Mouse (Mus musculus) embryo, embryonic 11 days (tissue): Measurements from ENCODE around the gene N4bp2.

ENCODE experiments used
- DNase-seq: peaks from one replicate; pipeline ENCODE4 v3.0.0-alpha.2; 2015

The N4bp2 gene

DNA sequence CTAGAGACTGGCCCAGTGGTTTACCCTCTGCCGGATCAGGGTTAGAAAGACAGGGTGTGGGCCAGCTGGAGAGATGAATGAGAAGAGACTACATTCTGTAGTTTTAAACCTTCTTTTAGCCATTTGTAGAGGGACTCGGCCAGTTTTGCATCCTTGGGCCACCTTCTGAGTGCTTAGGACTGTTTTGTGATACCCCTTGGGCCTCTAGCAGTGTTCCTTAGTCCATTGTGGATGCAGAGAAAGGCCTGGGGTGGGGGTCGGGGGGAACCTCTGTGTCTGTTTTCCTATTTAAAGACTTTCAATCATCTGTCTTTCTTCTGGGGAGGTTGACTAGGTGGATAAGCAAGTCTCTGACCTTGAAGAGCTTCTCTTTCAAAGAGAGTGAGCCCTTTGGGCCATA is 101.6 kb downstream of the N4bp2 start:
- no peak for DNase-seq

DNA sequence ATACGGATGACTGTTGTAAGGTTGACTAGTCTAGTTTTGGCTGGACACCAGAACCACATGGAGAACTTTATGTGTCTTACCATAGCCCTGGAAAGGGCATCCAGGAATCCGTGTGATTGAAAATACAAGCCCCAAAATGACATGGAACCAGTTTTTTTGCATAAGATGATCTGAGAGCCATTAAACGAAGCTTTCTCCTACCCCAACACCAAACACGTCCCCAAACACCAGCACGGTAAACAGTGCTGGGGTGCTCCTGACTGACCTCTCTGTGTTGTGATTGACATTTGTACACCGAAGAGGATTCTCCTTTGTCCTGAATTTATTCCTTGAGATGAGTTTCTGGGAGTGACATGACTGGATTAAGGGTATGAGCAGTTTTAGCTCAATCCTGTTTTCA is 103.3 kb downstream of the N4bp2 start:
- DNase-seq, result no peak

DNA sequence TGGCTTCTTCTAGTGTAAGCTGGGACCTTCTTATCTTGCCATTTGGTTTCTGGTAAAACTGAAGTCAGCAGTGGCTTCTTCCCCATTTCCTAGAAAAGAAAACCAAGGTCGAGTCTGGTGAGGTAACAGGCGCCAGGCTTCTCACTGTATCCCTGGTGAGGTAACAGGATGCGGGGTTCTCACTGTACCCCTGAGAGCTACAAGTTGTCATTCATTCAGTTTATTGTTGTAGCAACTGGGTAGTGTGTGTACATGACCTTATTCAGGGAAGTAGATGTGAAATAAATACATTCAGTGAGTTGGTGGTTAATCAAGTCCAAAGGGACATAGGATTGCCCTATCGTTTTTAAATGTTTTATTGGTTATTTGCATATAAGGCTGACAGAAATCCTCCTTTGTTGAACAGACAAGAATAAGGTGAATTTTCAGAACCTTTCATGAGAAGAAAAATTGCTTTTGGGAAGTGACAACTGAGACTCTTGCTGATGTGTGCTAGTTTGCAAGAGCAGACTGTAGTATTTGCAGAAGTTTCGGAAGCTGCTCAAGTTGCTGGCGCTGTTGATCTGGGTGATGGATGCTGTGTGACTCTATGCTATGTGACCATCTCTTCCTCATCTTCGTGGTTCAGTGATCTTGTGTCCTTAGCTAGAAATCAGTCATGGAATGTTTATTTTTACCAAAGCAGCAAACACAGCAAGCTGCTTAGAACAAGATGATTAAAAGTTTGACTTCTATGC is 104.2 kb downstream of the N4bp2 start:
- DNase-seq, result no peak

DNA sequence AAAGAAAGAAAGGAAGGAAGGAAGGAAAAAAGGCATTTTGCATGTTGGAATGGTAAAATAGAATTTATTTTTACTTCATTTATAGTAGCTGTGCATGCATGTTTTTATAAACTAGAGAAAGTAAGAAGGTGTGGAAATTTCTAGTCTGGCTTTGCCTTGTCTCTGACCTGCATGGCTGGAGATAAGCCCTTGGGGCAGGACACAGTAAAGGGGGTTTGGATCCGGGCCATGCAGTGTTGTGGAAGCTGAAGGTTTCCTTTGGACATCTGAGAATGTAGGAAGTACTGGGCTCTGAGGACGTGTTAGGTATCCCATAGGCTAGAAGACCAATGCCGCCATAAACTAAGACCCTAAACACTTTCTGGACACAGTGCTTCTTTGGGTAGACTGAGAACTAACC is 105.1 kb downstream of the N4bp2 start:
- DNase-seq, result no peak

DNA sequence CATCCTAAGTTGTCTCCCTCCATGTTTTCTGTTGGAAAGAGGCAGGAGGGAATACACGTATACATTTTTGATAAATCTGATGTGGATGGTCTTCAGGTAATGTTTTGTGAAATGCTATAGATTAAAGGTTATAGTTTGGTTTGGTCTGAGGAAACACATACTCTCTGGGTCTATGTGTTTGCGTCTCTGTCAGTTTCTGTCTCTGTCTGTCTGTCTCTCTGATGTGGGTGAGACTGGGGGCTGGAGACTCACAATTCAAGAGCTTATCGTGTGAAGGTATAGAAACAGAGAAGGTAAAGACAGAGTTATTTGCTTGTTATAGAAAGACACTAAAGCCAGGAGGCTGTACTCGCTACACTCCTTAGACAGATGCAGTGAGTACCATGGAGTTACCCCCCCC is 106.3 kb downstream of the N4bp2 start:
- DNase-seq, result no peak

DNA sequence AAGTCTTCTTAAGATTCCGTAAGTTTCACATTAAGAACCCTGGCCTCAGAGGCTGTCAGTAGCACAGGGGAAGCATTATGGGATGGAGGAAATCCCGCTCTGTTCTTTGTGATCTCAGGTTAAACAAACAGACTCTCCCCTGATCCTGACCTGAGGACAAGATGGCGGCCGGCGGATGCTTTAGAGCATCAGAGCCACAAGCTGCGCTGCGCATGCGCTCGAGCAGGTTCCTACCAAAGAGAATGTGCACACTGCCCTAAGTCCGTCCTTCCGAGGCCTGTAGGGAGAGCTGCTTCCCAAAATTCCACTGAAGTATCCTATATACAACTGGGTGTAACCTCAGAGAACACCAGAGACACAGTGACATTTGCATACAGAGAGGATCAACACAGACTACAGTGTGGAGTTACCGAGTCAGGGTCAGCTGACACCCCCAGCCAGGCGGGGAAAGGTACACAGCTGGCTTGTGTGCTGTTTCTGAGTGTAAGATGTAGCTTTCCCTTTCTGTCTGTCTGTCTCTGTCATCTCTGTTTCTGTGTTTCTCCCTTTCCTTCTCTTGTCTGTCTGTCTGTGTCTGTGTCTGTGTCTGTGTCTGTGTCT is 108.1 kb downstream of the N4bp2 start:
- DNase-seq, result no peak

DNA sequence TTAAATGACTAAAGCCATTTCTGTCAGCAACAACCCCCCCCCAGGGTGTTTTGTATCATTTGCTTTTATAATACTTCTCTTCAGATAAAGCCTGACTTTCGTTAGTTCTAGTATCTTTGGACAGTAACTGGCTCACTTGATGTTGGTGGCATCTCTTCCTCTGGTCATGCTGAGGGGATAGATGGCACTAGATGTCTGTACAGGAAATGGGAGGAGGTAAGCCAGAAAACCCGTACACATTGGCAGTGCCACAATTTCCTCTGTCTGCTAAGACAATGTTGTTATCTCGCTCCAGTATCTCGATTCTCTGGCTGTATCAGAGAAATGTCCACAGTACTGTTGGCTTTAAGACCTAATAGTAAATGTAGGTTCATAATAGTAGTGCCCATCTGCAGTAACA is 109.9 kb downstream of the N4bp2 start:
- no peak for DNase-seq

DNA sequence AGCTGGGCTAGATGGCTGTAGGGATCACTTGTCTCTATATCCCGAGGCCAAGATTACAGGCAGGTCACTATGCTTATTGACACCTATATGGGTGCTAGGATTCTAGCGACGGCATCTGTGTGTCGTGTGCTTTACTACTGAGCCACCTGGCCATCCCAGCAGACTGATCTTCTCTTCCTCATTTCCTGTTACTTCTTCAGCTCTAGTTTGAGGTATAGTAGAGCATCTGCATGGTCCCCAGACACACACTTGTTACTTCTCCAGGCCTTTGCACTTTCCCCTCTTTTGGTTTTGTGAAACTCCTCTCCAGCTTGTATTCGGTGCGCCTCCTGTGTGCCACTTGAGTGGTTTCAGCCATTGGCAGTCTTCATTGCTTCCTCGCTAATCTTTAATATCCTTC is 111.9 kb downstream of the N4bp2 start:
- no peak for DNase-seq

DNA sequence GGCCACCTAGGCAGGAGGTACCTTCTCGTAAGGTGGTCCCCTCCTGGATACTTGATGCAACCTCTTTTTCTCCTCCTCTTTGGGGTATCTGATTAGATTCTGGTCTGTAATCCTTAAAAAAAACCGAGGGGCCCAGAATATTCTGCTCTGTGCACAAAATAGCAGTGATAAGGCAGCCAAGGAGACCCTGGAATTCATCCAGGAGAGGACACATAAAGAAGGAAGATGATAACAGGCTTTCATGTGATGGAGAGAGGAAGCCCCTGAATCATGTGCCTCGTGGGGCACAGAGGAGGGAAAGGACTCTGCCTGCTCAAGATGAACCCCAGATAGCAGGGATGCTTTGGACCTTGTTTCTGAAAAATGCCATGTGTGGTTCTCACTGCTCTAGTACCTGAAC is 115.0 kb downstream of the N4bp2 start:
- DNase-seq, result no peak
